Mouse (Mus musculus): ENCODE results near the gene Snx29.

GRCm38 (mm10) chr16:11405193-11405592 lies 82.5 kb downstream of the Snx29 start:
- TF ChIP-seq POLR2A (IDR thresholded peaks at IDR 0.05; ENCODE audit: extremely low read depth, insufficient read depth, low read length) (no peak), CTCF (IDR thresholded peaks at IDR 0.05; ENCODE audit: low read depth, low read length) (no peak)
